Mouse (Mus musculus) liver, postnatal 0 days (tissue): Measurements from ENCODE around the gene Ttll8.

Experiments used
- CTCF ChIP-seq: sonication (generic); IDR thresholded peaks from 2 replicates; pipeline ENCODE4 v1.5.1; 2016; ENCODE audit warnings: antibody characterized with exemption, low read depth
- EP300 ChIP-seq: IDR thresholded peaks from 2 replicates; pipeline ENCODE4 v1.6.1; 2016; ENCODE audit warnings: antibody characterized with exemption, low read depth, mild to moderate bottlenecking

- TF ChIP-seq EP300 (no peak), CTCF (no peak)
Measured at GRCm38 (mm10) chr15:88932667-88933066, 21.6 kb downstream of the Ttll8 start.
